Mouse (Mus musculus) embryo, embryonic 11 days (tissue): ENCODE results near the gene Tm6sf1.

ENCODE experiments used
- DNase-seq: peaks from one replicate; pipeline ENCODE4 v3.0.0-alpha.2; 2015

Gene Tm6sf1

GRCm38 (mm10) chr7:81851706-81852105 lies 7.1 kb upstream of the Tm6sf1 start:
- no peak for DNase-seq

DNA sequence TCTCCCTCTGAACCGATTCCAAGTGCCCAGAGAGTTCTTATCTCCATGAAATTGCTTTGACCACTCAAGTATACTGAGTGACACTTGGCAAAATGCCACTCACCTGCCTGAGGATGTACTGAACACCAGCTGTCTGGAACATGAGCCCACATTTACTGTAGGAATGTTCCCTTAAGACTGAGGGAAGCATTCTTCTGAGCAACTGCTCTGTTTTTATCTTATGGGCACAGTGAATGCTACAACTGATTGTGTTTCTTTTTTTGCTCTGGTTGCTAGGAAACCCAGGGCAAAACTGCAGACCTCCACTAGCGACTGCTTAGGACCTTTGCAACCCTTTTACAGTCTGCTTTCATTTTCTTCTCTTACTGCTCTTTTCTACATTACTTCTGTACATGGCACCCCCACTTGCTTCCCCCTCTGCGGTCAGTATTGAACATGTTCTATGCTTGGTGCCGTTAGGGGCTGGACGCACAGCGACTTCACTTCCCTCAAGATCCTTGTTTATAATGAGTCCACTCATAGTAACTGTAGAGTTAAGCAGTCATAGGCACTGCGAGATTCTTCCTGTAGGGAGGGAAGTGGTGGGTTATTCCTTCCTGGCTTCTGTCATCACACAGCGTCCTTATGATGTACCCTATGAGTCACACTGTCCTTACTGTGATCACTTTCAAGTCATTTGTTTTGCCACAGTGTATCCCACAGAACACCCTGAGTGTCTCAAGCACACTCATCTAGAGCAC lies 4.1 kb upstream of the Tm6sf1 start:
- no peak for DNase-seq

DNA sequence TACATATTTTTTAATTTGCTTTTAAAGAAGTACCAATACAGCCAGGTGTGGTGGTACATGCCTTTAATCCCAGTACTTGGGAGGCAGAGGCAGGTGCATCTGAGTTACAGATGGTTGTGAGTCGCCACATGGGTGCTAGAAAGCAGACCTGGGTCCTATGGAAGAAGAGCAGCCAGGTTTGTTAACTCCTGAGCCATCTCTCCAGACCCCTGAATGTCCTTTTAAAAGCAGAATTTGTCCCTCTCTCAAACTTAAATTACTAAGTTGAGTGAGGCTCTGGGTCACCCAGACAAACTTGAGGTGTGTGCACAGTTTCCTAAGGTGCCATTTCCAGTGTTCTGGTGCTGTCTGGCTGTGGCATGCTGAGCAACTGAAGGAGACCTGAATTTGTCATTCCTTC lies 3.1 kb upstream of the Tm6sf1 start, which contains the start of gene Gm10160:
Gm10160 (minus strand) TSS at position 101 of the 400 bp plus-strand sequence.
- DNase-seq: no peak

- DNase-seq: no peak
Measured at GRCm38 (mm10) chr7:81856221-81856620, 2.6 kb upstream of the Tm6sf1 start.

GRCm38 (mm10) chr7:81858236-81858635 lies 565 bp upstream of the Tm6sf1 start:
- DNase-seq: peak; percentile 49

- peak; percentile 21 for DNase-seq
Measured at GRCm38 (mm10) chr7:81860071-81860470, 1.3 kb downstream of the Tm6sf1 start.

DNA sequence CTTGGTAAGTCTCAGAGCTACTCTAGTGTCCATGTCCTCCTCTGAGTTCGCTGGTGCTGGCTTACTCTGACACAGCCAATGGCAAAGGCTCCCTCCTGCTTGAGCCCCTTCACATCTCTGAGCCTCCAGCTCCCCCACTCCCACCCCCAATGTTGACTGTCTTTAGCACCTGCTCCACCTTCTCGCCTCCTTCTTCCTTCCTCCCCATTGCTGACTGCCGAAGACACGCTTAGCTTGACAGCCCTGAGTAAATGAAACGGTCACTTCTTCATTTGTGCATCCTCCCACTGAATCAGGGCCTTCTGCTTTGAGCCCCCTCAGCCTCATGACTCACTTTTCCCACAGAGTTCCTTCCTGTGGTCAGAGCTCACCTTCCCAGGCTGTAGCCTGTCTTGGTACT lies 2.2 kb downstream of the Tm6sf1 start:
- DNase-seq: no peak

DNA sequence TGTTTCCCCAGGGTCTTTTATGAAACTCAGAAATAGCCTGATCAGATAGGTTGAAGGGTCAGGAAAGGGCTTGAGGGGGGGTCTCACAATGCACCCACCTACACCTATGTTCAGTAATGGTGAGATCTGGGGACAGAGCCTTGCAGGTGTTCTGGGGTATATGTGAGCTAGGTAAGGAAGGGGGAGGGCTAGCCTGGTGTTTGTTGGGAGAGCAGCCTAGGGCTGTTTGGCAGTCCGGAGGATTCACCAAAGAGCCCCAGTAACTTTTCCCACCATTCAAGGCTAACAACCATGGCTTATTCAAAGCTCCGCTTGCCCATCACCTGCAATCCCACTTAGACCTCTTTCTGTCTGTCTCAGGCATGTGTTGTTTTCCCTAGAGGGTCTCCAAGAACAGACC lies 2.7 kb downstream of the Tm6sf1 start:
- DNase-seq: no peak

DNA sequence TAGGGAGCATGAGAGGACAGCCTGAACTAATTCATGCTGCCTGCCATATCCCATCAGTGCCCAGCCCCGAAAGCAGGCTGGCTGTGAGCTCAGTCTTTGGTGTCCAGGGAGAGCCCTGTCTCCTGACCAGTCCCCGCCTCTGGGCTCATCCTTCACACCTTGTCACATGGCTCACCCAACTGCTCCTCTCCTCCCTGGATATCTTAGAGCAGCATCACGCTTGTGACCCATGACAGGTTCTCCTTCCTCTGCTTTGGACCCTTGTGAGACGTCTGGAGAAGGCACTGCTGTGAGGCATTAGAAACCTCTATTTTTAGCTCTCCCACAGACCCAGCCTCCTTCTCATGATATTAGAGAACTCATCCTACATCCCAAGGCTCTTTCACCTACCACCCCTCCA lies 3.1 kb downstream of the Tm6sf1 start:
- no peak for DNase-seq

- DNase-seq: peak; percentile 19
Measured at GRCm38 (mm10) chr7:81862587-81863583, 4.1 kb downstream of the Tm6sf1 start.

DNA sequence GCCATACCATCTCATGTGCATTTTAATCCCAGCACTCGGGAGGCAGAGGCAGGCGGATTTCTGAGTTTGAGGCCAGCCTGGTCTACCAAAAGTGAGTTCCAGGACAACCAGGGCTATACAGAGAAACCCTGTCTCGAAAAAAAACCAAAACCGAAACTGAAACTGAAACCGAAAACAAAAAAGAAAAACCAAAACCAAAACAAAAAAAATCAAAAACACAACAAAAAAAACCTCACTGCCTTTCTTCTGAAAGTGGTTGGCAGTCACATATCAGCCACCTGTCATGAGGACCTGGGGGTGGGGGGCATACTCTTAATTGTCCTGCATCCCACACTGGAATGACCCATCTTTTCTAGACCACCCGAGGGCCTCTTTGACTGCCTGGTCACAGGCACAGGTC lies 5.8 kb downstream of the Tm6sf1 start:
- no peak for DNase-seq

GRCm38 (mm10) chr7:81865937-81866336 lies 7.1 kb downstream of the Tm6sf1 start:
- no peak for DNase-seq

DNA sequence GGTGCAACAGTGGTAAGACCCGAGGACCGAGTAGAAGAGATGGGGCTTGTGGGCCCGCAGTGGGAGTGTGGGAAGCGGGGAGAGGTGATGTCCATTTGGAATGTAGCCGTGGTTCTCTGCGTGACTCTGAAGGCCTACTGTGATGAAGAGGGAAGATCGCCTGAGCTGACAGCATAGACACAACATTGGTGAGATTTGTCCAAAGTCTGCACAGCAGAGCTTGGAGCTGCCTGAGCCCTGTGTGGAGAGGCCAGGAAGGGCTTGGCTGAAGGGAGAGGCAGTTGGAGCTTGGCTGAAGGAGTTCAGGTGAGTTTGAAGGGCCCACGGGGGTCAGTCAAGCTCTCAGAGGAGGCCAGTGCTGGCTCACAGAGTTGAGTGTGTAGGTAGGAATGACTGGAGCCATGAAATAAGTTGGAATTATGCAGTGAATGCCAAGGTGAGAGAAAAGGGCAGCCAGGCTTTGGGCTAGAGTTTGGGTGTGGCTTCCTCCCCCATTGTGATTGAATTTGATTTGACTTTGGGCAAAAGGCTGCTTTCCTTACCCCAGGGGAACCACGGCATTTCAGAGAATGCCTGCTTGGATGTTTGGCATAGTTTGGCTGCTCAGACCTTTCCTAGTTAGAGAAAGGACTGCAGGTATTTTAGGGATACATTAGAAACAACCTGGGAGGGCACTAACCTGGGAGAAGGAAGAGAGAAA lies 8.6 kb downstream of the Tm6sf1 start:
- no peak for DNase-seq

- DNase-seq: peak; percentile 83
Measured at GRCm38 (mm10) chr7:81868158-81868557, 9.4 kb downstream of the Tm6sf1 start.

DNA sequence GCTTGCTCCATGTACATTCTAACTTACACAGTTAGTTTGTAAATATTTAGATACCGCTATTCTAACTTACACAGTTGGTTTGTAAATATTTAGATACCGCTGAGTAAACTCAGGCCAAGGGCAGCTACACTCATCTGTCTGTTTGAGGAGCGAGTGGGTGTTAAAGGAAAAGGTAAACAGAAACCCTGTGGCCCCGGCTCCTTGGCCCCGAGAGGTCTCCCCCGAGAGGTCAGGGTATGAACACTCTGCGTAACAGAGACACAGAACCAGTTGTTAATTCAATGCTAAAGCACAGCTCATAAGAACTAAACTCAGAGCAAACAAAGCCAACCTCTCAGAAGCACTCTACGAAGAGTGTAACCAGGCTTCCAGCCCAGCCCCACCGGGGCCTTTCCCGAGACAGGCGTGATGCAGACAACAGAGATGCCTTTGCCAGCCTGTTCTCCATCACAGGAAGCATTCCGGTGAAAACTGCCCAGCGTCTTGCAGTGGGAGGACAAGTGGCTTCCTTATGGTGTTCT lies 13.8 kb downstream of the Tm6sf1 start:
- no peak for DNase-seq

- no peak for DNase-seq
Measured at GRCm38 (mm10) chr7:81873807-81874206, 15.0 kb downstream of the Tm6sf1 start.

- no peak for DNase-seq
Measured at GRCm38 (mm10) chr7:81874636-81875035, 15.8 kb downstream of the Tm6sf1 start.

DNA sequence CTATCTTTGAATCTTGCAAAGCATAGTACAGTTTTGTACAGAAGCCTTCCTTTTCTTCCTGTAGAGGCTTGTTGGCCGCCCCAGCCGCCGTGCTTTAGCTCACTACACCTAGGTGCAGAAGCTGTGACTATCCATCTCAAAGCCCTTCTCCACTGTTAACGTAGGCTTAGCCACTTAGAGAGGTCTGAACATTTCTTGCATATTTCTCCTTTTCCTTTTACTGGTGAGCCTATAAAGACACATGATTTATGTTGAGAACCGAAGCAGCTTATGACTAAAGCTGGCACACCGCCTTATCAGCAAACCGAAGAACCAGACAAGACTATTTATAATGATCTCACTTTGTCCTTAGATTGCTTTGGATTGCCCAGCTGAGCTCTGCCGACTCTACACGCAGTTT lies 16.6 kb downstream of the Tm6sf1 start:
- DNase-seq: no peak

- no peak for DNase-seq
Measured at GRCm38 (mm10) chr7:81880286-81880685, 21.5 kb downstream of the Tm6sf1 start.

DNA sequence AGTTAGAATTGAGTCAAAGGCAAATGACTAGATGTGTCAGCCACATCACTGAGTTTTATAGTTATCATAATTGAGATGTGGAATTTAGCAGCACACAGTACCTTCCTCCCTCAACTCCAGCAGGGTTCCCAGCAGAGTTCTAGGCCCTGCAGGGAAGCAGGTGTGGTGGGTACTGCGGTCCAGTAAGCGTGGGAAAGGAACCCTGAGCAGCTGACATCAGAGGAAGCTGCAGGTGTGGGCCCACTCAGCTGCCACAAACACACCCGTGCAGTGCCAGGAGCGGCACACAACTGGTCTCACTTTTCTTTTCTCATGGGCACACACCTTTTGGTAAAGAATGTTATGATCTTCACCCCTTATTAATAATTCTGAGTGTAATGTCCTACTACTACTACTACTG lies 22.0 kb downstream of the Tm6sf1 start:
- no peak for DNase-seq

DNA sequence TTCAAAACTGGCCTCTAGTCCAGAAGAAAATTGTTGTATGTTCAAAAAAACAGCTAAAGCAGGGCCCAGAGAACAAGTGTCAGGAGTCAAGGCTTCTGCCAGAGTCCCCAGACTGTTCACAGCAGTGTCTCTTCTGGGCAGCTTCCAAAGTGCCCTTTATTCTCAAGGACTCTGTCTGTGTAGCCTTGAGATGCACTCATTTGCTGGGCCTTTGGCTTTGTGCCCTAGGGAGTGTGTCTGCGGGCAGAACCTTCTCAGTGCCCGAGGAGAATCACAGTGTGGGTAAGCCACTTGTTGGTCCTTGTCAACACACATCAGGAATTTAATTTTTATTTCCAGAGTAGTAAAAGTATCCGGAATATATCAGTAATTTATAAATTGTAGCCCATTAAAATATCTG lies 22.8 kb downstream of the Tm6sf1 start:
- DNase-seq: no peak

DNA sequence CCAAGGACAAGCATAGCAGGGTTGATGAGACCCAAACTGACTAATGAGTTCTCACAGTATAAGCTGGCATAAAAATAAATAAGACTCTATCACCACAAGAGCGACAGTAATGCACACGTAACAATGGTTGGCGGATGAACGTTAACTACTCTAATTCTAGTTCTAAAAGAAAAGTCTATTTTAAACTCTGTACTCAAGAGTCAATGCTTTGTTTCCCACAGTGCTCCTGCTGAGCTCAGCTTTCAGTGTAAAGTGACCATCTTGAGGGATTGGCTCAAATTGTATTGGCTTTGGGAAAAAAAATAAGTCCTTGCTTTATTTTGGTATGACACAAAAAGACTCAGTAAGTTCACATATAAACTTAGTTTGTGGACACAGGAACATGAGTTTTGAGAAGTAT lies 26.3 kb downstream of the Tm6sf1 start:
- no peak for DNase-seq

DNA sequence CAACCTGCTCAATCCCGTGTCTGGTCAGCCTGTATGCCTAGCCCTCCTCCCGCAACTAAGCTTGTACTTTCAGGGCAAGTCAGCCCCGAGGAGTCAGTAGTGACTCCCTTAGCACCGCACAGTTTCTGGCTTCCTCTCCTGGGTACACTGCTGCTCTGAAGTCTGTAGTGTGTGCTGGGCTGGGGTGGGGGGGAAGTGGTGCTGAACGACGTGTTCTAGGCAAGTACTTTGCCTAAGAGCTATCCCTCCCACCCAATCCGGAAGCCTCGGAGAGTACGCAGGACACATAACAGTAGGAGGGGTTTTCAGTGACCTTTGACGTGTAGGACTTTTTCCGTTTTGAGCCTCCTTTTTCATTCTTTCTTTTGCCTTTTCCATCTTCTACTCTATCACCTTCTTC lies 40.6 kb downstream of the Tm6sf1 start:
- no peak for DNase-seq
